Mouse (Mus musculus) heart, postnatal 0 days (tissue): ENCODE measurements around the gene Sh3gl2.

ENCODE experiments used
- CTCF ChIP-seq: IDR thresholded peaks from 2 replicates; pipeline ENCODE4 v1.5.1; 2016; ENCODE audit warnings: antibody characterized with exemption, control low read depth, low read depth
- EP300 ChIP-seq: IDR thresholded peaks from 2 replicates; pipeline ENCODE4 v1.6.1; 2016; ENCODE audit warnings: antibody characterized with exemption, low read depth

DNA sequence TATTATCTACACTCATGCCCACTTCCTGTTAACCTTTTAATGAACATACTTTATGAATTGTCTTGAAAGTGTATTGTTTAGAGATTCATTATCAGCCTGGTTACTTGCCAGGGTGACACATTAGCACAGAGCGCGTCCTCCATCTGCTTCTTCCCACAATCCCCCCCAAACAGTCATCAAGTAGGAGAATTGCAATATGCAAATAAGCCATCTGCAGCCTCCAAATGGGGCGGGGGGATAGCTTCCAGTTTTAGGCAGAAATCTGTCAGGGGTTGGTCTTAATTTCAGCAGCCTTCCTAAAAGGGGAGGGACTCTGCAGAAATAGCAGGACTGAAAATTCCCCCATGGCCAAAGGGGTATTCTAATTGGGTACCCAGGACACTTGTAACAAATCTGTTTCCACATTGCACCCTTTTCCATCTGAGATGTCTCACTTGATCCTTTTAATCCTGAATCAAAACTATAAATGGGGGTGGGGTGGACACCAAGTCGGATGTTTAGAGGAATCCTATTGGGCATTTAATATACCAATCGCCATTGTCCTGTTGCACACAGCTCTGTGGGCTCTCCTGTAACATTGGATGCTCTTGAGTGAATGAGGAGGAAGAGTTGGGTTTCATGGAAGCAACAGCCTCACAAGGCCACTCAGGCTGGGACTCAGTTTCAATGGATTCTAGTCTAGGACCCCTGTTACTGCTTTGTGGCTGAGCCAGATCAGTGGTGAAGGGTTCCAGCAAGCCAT lies 51.7 kb downstream of the Sh3gl2 start:
- TF ChIP-seq EP300 (no peak), CTCF (no peak)
